Mouse (Mus musculus) MEL (cell line): Measurements from ENCODE around the gene Slco3a1. TPM values are rescaled to one million over a fixed set of nuclear protein-coding genes. Genes with fewer than 3 reads are reported as not detected.

Experiments used
- DNase-seq: peaks from one replicate; pipeline ENCODE4 v3.0.0; 2011; ENCODE audit warnings: low read depth, low spot score
- H3K27ac ChIP-seq: 2 replicates; pipeline ENCODE4 v1.5.1; 2012; ENCODE audit warnings: low read depth, mild to moderate bottlenecking, control low read depth, low read length, moderate library complexity; ENCODE audit not compliant: control insufficient read depth
- H3K27me3 ChIP-seq, 2 experiments: fragments of 150-350 bp in 1 of 2; sonication (generic) in 1 of 2; 2 replicates each; pipeline ENCODE4 v1.6.1; 2012; ENCODE audit warnings: low read length in 2 of 2, mild to moderate bottlenecking in 2 of 2, improper control_type of control experiment in 1 of 2, moderate library complexity in 1 of 2; ENCODE audit not compliant: insufficient read depth in 2 of 2, control insufficient read depth in 1 of 2
- H3K36me3 ChIP-seq, 2 experiments: 2 replicates each; pipeline ENCODE4 v1.6.1; 2012 to 2014; ENCODE audit warnings: low read length in 2 of 2, improper control_type of control experiment in 1 of 2, inconsistent platforms in 1 of 2, mild to moderate bottlenecking in 1 of 2; ENCODE audit not compliant: insufficient read depth in 2 of 2, control insufficient read depth in 1 of 2
- H3K4me1 ChIP-seq, 2 experiments: fragments of 150-350 bp in 1 of 2; sonication (generic) in 1 of 2; 2 replicates each; pipeline ENCODE4 v1.6.1; 2012; ENCODE audit warnings: low read length in 2 of 2, improper control_type of control experiment in 1 of 2, mild to moderate bottlenecking in 1 of 2; ENCODE audit not compliant: insufficient read depth in 2 of 2, control insufficient read depth in 1 of 2
- H3K4me3 ChIP-seq, 2 experiments: fragments of 150-350 bp in 1 of 2; sonication (generic) in 1 of 2; 2 replicates each; pipeline ENCODE4 v1.5.1; 2012; ENCODE audit warnings: low read depth in 2 of 2, low read length in 2 of 2, mild to moderate bottlenecking in 2 of 2, moderate library complexity in 2 of 2, control low read depth in 1 of 2, improper control_type of control experiment in 1 of 2; ENCODE audit not compliant: control insufficient read depth in 1 of 2, insufficient read depth in 1 of 2
- H3K79me2 ChIP-seq: 2 replicates; pipeline ENCODE4 v1.6.1; 2012; ENCODE audit warnings: mild to moderate bottlenecking, low read length, moderate library complexity; ENCODE audit not compliant: control insufficient read depth, poor library complexity, insufficient read depth
- H3K9ac ChIP-seq: 2 replicates; pipeline ENCODE4 v1.6.1; 2012; ENCODE audit warnings: low read depth, mild to moderate bottlenecking, control low read depth, low read length, moderate library complexity; ENCODE audit not compliant: control insufficient read depth, poor library complexity, severe bottlenecking
- H3K9me3 ChIP-seq: fragments of 150-350 bp; sonication (generic); replicated peaks from 2 replicates; pipeline ENCODE4 v1.6.1; 2012; ENCODE audit warnings: mild to moderate bottlenecking, low read length, improper control_type of control experiment, moderate library complexity; ENCODE audit not compliant: insufficient read depth
- CHD1 ChIP-seq: IDR thresholded peaks from 2 replicates; pipeline ENCODE4 v1.6.1; 2012; ENCODE audit warnings: low read depth, mild to moderate bottlenecking, inconsistent platforms, low read length, improper control_type of control experiment
- CHD2 ChIP-seq: IDR thresholded peaks from 2 replicates; pipeline ENCODE4 v1.6.1; 2011; ENCODE audit warnings: low read length, improper control_type of control experiment
- E2F4 ChIP-seq: IDR thresholded peaks from 2 replicates; pipeline ENCODE4 v1.6.1; 2011; ENCODE audit warnings: low read depth, low read length, improper control_type of control experiment, borderline replicate concordance
- ETS1 ChIP-seq: IDR thresholded peaks from 2 replicates; pipeline ENCODE4 v1.6.1; 2012; ENCODE audit warnings: low read depth, mild to moderate bottlenecking, inconsistent platforms, low read length, improper control_type of control experiment, moderate library complexity
- GATA1 ChIP-seq: IDR thresholded peaks from 2 replicates; pipeline ENCODE4 v1.6.1; 2011; ENCODE audit warnings: low read depth, low read length, improper control_type of control experiment
- JUND ChIP-seq: IDR thresholded peaks from 2 replicates; pipeline ENCODE4 v1.6.1; 2011; ENCODE audit warnings: low read depth, mild to moderate bottlenecking, improper control_type of control experiment, low read length
- KAT2A ChIP-seq: conservative IDR thresholded peaks from 2 replicates; pipeline ENCODE4 v1.6.1; 2012; ENCODE audit warnings: low read depth, low read length, improper control_type of control experiment, inconsistent platforms
- MAX ChIP-seq: IDR thresholded peaks from 2 replicates; pipeline ENCODE4 v1.6.1; 2011; ENCODE audit warnings: low read length, improper control_type of control experiment
- MXI1 ChIP-seq: IDR thresholded peaks from 2 replicates; pipeline ENCODE4 v1.6.1; 2011; ENCODE audit warnings: mild to moderate bottlenecking, low read depth, low read length, improper control_type of control experiment
- MYB ChIP-seq: IDR thresholded peaks from 2 replicates; pipeline ENCODE4 v1.6.1; 2011; ENCODE audit warnings: mild to moderate bottlenecking, low read depth, low read length, improper control_type of control experiment
- MYC ChIP-seq: IDR thresholded peaks from 2 replicates; pipeline ENCODE4 v1.6.1; 2011; ENCODE audit warnings: low read depth, mild to moderate bottlenecking, low read length, improper control_type of control experiment, moderate library complexity
- NRF1 ChIP-seq: IDR thresholded peaks from 2 replicates; pipeline ENCODE4 v1.6.1; 2014; ENCODE audit warnings: low read depth, mild to moderate bottlenecking, inconsistent platforms, low read length, improper control_type of control experiment, moderate library complexity; ENCODE audit not compliant: poor library complexity, insufficient read depth, severe bottlenecking
- RCOR1 ChIP-seq: IDR thresholded peaks from 2 replicates; pipeline ENCODE4 v1.6.1; 2012; ENCODE audit warnings: low read depth, mild to moderate bottlenecking, inconsistent platforms, low read length, improper control_type of control experiment
- SIN3A ChIP-seq: IDR thresholded peaks from 2 replicates; pipeline ENCODE4 v1.6.1; 2012; ENCODE audit warnings: low read length, improper control_type of control experiment, inconsistent platforms
- SMC3 ChIP-seq: IDR thresholded peaks from 2 replicates; pipeline ENCODE4 v1.6.1; 2011; ENCODE audit warnings: low read depth, low read length, improper control_type of control experiment
- TAL1 ChIP-seq: IDR thresholded peaks from 2 replicates; pipeline ENCODE4 v1.6.1; 2012; ENCODE audit warnings: mild to moderate bottlenecking, inconsistent platforms, low read length, moderate library complexity, mixed read lengths
- TBP ChIP-seq: IDR thresholded peaks from 2 replicates; pipeline ENCODE4 v1.8.0; 2011; ENCODE audit warnings: low read depth, low read length, improper control_type of control experiment
- TCF12 ChIP-seq: IDR thresholded peaks from 2 replicates; pipeline ENCODE4 v1.6.1; 2014; ENCODE audit warnings: low read depth, mild to moderate bottlenecking, inconsistent platforms, low read length, improper control_type of control experiment, moderate library complexity
- UBTF ChIP-seq: IDR thresholded peaks from 2 replicates; pipeline ENCODE4 v1.6.1; 2012; ENCODE audit warnings: low read depth, mild to moderate bottlenecking, inconsistent platforms, low read length, improper control_type of control experiment, moderate library complexity, borderline replicate concordance; ENCODE audit not compliant: insufficient read depth
- USF1 ChIP-seq: IDR thresholded peaks from 2 replicates; pipeline ENCODE4 v1.6.1; 2014; ENCODE audit warnings: low read depth, mild to moderate bottlenecking, inconsistent platforms, low read length, improper control_type of control experiment, moderate library complexity
- USF2 ChIP-seq, 2 experiments: IDR thresholded peaks; 2 replicates each; pipeline ENCODE4 v1.6.1; 2011 to 2012; ENCODE audit warnings: improper control_type of control experiment in 2 of 2, low read length in 2 of 2, borderline replicate concordance in 1 of 2, inconsistent platforms in 1 of 2, low read depth in 1 of 2, mild to moderate bottlenecking in 1 of 2; ENCODE audit not compliant: insufficient read depth in 1 of 2
- ZC3H11A ChIP-seq: IDR thresholded peaks from 2 replicates; pipeline ENCODE4 v1.6.1; 2012; ENCODE audit warnings: low read depth, mild to moderate bottlenecking, inconsistent platforms, low read length, improper control_type of control experiment
- ZKSCAN1 ChIP-seq: IDR thresholded peaks from 2 replicates; pipeline ENCODE4 v1.6.1; 2012; ENCODE audit warnings: low read depth, mild to moderate bottlenecking, inconsistent platforms, low read length, improper control_type of control experiment, moderate library complexity
- ZMIZ1 ChIP-seq: IDR thresholded peaks from 2 replicates; pipeline ENCODE4 v1.6.1; 2012; ENCODE audit warnings: low read depth, mild to moderate bottlenecking, inconsistent platforms, low read length, improper control_type of control experiment, moderate library complexity
- polyA plus RNA-seq, 2 experiments: library from polyadenylated mRNA; stranded (reverse) in 1 of 2; unstranded in 1 of 2; fragments of >175 nt in 1 of 2; fragments of >200 nt in 1 of 2; gene quantifications; 2 replicates each; pipeline versions ENCODE4 v1.2.1 to v1.2.4; 2012; ENCODE audit warnings: low replicate concordance in 2 of 2, low read depth in 1 of 2; ENCODE audit not compliant: insufficient read length in 2 of 2, insufficient read depth in 1 of 2, missing spikeins in 1 of 2
- total RNA-seq: library from RNA; depleted of rRNA; stranded (reverse); fragments of 300-350 nt; gene quantifications from 2 replicates; pipeline ENCODE4 v1.2.3, GENCODE M21; 2012

Gene Slco3a1
- total and polyA plus RNA-seq, 3 experiments = 17.6 to 20.9 TPM; not detected in 1

DNA sequence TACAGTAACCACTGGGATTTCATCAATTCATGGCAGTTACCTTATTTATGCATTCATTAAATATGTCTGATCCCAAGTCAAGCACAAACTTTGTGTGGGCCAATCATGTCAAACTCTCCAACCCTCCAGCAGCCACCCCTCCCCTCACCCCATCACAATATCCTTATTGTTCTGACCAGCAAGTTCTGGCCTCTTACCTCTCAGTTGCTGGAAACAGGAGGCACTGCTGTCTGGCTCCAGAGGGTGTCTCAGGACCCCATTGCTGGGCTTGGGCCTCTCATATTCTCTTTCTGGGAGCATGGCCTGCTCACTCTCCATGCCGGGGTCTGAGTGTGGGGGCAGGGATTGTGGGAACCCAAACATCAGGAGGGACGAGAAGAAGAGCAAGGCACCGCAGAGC is 208.1 kb downstream of the Slco3a1 start:
- no peak for TF ChIP-seq ZMIZ1
- TF ChIP-seq TCF12 = no peak
- no peak for TF ChIP-seq MAX
- TF ChIP-seq USF1 = no peak
- no peak for TF ChIP-seq UBTF
- TF ChIP-seq USF2 (IDR thresholded peaks at IDR 0.05; ENCODE audit: borderline replicate concordance in 1 of 2, insufficient read depth in 1 of 2, low read depth in 1 of 2, low read length in 2 of 2) = no peak
- no peak for TF ChIP-seq E2F4
- no peak for TF ChIP-seq RCOR1
- TF ChIP-seq MXI1 = no peak
- TF ChIP-seq NRF1 = no peak
- TF ChIP-seq KAT2A = no peak
- DNase-seq = no peak

GRCm38 (mm10) chr7:74341149-74341805 is 213.3 kb downstream of the Slco3a1 start:
- no peak overlapping the region for H3K27ac ChIP-seq
- H3K9me3 ChIP-seq = no peaks in the 10 kb centered on the region
- H3K36me3 ChIP-seq = no peaks in the 10 kb centered on the region
- H3K4me1 ChIP-seq = peaks cover 0 to 6% of the 10 kb centered on the region in 2 experiments; a peak in 1 of 4 replicates
- H3K27me3 ChIP-seq = no peaks in the 10 kb centered on the region
- peak; percentile 13 for DNase-seq
- H3K9ac ChIP-seq = no peak overlapping the region
- no peak overlapping the region for H3K4me3 ChIP-seq
- no peaks in the 10 kb centered on the region for H3K79me2 ChIP-seq
- TF ChIP-seq MXI1 = no peak
- TF ChIP-seq ETS1 = no peak
- TF ChIP-seq MYB = no peak
- no peak for TF ChIP-seq CHD1
- TF ChIP-seq USF1 = no peak
- TF ChIP-seq SMC3 = no peak
- no peak for TF ChIP-seq TBP
- no peak for TF ChIP-seq JUND
- no peak for TF ChIP-seq GATA1
- no peak for TF ChIP-seq E2F4
- TF ChIP-seq ZKSCAN1 = no peak
- no peak for TF ChIP-seq RCOR1
- TF ChIP-seq TCF12 = no peak
- TF ChIP-seq SIN3A = no peak
- no peak for TF ChIP-seq MYC
- TF ChIP-seq ZC3H11A = no peak
- TF ChIP-seq TAL1 = no peak
- TF ChIP-seq CHD2 = no peak

More for the DNA sequence above, 208.1 kb downstream of the Slco3a1 start:
- H3K36me3 ChIP-seq = no peaks in the 10 kb centered on the region
- peaks cover 0 to 5% of the 10 kb centered on the region in 2 experiments; a peak in 1 of 4 replicates for H3K4me1 ChIP-seq
- H3K79me2 ChIP-seq = no peaks in the 10 kb centered on the region
- H3K4me3 ChIP-seq = no peak overlapping the region
- H3K9ac ChIP-seq = no peak overlapping the region
- no peaks in the 10 kb centered on the region for H3K9me3 ChIP-seq
- no peak overlapping the region for H3K27ac ChIP-seq
- no peaks in the 10 kb centered on the region for H3K27me3 ChIP-seq
